Mouse (Mus musculus): ENCODE measurements around the gene 2510039O18Rik.

2510039O18Rik gene

DNA sequence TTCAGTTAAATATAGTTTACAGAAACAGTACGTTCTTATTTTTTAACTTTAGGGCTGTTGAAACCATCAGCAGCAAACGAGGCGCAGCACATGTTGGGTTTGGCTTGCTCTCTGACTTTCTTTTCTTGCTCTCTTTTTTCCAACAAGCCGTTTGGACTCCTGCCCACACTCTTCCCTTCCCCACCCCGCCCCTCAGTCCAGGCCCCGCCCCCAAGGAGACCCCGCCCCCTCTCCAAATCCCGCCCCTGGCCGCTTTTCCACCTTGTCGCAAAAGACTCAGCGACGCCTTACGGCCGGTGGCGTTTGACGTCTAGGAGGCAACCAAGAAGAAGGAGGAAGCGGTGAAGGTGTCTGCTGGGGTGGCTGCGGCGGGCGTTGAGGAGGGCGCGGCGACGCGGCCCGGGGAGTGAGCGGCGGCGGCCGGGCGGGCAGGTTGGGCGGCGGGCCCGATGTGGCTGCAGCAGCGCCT, at the start of gene 2510039O18Rik:
Gene 2510039O18Rik (plus strand): TSS at position 320 of the 469 bp plus-strand sequence.
- DNase-seq (ENCODE audit: low read depth, low spot score) = peak; percentile 94

DNA sequence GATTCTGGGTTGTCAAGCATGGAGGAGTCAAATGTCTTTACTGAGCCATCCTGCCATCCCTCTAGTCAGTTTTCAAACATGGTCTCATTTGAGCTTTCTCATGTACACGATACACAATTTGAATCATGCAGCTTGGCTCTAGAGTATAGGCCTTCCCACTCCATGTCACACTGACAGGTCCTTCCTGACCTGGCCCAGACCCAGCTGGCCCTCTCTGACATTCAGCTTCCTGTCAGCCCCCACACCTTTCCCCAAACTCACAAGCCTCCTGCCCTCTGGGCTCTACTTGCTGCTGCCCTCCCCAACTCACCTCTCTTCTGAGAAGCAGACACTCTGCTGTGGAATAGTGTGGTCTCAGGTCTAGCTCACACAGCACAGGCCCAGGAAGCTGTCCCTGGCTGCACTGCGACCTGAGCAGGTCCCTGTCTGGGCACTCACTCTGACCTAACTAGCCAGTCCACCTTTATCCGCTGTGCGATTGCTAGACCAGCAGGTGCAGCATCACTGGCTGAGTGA, 44.8 kb upstream of the 2510039O18Rik start:
- no peak for DNase-seq (ENCODE audit: low read depth, low spot score)

DNA sequence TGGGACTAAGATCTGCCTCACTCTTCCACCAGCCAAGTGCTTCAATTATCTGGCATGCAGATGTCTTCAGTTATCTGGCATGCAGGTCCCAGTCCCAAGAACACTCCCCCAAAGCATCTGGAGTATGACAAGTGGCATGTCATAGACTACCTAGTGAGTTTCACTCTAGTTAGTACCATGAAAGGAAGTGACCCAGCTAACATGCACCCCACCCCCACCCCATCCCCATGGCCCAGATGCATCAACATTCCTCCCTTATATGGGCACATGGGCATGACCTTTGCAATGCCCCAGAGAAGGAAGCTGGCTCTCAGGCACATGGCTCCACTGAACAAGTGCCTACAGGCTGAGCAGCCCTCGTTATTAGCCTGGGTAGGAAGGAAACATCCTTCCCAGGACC, 44.3 kb upstream of the 2510039O18Rik start:
- DNase-seq (ENCODE audit: low read depth, low spot score) = no peak

DNA sequence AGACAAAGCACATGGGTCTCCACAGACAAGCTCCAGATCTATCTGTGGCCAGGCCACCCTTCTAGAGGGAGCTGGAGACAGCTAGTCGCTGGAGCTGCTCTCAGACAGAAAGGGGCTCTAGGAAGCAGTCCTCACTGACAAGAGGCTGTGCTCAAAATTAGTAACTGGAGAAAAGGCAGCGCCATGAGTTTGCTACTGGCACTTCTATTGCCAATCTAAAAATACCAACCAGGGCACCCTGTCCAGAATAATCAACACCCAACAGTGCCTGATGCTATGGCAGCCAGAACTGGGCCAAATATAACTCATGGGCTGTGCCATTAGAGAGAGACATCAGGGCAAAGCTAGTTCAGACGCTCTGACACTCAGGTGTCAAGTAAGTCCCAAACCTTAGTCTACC, 43.3 kb upstream of the 2510039O18Rik start:
- no peak for DNase-seq (ENCODE audit: low read depth, low spot score)

DNA sequence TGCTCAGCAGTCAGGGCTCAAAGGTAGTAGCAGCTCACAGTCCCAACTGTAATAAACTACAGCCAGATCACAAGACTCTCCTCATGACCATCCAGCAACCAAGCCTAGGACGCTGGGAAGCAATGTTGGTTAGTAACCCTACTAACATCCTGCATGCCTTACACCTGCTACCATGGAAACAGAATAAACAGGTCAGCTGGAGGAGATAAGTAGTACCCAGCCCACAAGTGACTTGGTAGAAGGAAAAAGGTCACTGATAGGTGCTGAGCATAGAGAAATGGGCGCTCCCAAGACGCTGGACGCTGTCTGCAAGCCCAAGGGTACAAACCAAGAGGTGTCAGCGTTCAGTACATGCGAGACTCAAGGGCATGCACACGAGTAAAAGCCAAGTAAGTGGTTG, 40.2 kb upstream of the 2510039O18Rik start:
- no peak for DNase-seq (ENCODE audit: low read depth, low spot score)

DNA sequence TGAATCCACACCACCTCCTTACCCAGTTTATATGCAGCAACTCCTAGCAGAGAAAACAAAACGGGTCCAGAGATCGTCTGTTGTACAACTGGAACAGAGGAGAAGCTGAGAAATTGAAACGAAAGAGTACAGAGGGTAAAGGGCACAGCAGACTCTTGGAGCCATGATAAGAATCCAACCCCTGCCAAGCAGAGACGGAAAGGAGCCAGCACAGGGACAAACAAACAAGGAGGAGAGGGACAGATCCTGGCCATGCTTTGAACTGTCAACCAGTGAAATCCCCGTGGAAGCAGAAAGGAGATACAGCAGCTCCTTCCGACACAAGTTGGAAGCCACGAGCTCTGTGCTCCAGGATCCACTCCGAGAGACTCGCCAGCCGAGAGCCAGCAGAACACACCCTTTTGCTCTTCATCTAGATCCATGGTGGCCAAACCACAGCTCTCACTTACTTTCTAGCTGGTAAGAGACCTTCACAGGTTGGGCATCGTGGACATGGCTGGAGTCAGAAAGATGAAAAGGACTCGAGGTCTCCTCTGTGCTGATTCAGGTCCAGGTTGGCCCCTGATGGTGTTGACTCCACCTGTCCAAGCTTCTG, 37.7 kb upstream of the 2510039O18Rik start:
- DNase-seq (ENCODE audit: low read depth, low spot score) = no peak

DNA sequence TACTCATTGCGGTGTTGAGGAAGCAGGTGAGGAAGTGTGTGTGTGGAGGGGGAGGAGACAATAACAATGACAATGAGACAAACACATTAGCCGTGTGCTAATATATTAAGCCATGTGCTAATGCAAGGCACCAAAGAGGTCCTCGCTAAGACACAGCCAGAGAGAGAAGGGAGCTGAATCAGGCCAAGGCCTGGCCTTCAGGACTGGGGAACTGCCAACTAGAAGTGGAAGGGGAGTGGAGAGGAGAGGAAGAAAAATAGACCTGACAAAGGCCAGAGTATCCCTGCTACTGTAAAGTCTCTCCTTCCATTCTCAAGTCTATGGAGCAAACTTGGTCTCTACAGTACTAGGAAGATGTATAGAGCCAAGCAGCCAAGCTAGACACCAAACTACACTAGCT, 37.1 kb upstream of the 2510039O18Rik start:
- no peak for DNase-seq (ENCODE audit: low read depth, low spot score)

DNA sequence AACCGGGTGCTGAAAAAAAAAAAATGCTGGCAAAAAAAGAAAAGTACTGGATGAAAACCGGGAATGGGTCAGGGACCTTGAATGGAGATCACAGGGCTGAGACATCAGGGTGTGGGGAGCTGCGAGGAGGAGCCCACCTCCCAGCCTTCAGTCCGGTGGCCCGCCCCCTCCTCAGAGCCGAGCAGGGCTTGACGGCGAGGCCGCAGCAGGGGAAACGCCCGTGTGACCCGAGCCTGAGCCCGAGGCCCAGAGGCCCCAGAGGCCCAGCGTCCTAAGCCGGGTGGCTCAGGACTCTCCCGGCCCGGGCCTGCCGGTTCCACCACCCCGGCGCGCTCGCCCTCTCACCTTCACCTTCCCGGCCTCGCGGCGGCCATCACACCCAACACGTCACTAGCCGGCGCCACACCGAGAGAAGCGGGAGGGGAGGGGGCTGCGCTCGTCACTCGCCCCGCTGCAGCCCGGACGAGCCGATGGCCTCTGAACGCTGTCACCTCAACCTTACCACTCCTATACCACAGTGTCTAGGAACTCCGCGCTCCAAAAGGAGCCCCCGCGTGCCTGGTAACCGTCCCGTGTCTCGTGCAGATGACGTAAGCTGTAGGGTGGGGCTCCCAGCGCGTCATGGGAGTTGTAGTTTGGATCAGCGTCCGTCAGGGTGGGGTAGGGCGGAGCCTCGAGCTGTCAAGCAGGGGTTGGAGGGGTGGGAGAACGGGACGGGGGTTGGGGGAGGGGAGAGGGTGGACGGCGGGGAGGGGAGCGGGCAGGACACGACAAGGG, 36.2 kb upstream of the 2510039O18Rik start, which contains the start of gene Mfn2:
Gene Mfn2 (minus strand): TSS at position 392 of the 777 bp plus-strand sequence.
- peak; percentile 92 for DNase-seq (ENCODE audit: low read depth, low spot score)

DNA sequence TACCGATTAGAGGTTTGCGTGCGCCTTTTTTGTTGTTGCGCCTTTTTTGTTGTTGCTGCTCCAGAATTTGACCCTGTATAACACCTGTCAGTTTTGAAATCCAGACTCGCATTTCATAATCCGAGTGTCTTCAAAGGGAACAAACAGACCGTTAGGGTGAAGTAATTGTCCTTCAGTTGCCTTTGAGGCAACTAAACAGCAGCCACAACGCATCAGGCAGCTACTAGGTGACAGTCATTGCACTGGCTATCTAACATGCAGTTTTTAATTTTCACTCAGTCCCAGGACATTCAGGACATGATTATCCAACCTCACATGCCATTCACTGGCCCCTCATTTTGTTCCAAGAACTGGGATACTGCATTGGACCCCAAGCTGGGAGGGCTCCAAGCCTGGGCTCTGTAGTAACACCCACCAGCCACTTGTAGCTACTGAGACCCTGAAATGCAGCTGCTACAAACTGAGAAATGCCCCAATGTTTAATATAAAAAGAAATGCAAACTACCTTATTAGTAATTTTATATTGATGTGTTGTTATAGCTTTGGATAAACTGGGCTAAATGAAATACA, 35.5 kb upstream of the 2510039O18Rik start:
- no peak for DNase-seq (ENCODE audit: low read depth, low spot score)

DNA sequence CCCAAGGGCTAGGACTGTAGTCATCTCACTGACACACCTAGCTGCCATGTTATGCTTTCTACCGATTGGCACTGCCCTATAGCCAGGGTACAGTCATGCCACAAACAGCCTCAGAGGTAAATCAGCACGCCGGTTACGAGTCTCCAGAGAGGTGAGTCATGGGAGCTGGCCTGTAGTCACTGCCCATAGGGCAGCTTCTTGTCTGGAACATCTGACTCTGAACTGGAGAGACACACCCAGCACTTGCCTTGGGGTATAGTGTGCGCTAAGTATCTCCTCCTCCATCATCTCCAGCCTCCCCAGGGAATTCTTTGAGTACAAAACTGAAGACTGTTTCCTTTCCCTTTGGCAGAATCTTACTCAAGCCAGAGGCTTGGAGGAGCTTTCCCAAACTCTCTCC, 34.5 kb upstream of the 2510039O18Rik start:
- no peak for DNase-seq (ENCODE audit: low read depth, low spot score)

DNA sequence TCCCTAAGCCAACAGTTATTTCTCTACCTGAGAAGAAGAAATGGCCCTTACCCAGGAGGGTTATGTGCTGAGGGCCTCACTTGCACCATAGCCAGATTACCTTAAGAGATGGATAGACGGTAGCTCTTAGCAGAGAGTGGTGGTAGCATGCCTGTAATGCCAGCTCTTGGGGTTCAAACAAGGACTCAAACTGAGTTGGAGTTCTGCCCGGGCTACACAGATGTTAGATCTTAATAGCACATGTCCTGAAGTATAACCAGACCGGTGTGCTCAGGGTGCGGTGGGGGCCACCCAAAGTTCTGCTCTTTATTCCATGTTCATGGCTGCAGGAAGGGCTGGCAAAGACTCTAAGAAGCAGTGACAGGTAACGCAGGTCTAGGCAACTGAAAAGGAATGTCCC, 31.2 kb upstream of the 2510039O18Rik start:
- no peak for DNase-seq (ENCODE audit: low read depth, low spot score)

DNA sequence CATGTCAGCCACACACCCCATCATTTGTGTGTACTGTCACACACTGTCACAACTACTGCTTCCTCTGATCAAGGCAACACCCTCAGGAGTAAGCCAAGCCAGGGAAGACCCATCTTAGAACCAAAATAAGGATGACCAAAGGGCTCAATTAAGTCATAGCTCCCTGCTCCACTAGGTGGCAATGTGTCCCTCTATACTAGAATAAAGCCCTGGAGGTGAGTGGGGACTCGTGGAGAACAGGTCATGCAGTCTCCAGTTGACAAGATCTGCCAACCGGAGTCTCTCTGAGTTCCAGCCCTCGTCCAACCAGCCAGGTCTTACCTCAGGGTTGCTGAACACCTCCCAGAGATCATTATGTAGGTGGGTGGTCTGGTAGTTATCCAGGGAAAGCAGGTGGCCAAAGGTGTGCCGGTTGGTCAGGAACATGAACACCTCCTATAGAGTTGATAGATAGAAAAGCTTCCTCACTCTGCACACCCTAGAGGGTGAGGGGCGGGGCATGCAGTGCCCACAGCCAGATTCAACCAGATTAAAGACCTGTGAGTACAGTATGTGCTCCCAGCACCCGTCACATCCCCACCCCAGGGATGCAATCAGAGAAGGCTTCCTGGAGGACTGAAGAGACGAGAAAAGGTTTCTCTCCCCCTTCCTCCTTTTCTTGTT, 22.1 kb upstream of the 2510039O18Rik start:
- peak; percentile 55 for DNase-seq (ENCODE audit: low read depth, low spot score)

DNA sequence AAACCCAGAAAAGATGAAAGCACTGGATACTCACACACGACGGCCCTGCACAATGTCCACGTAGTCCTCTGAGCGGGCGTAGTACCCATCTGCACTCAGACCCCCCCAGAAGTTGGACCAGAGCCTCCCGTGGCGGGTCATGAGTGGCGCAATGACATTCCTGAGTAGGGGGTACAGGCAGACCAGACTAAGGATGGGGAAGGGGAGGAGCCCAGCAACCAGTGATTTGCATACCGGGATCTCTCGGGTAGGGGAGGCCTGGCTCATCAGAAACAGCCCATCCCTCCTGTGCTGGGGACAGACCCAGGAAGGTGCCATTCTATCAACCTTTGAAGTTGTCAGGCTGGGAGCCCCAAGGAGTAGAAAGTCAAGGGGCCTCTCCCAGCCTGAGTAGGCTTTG, 19.7 kb upstream of the 2510039O18Rik start:
- no peak for DNase-seq (ENCODE audit: low read depth, low spot score)

DNA sequence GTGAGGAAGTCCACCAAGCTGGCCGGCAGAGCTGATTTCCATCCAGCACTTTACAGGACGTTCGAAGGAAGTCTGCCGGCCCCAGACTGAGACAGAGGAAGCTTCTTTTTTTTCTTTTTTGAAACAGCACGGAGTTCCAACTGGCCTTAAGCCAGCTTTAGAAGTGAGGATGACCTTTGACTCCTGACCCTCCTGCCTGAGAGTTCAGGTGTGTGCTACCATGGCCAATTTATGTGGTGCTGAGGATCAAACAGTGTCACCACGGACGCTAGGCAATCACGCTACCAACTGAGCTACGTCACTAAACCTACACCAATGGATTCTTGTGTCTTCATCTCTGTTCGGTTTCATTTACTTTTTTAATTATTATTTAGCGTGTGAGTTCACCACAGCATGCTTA, 18.4 kb upstream of the 2510039O18Rik start:
- DNase-seq (ENCODE audit: low read depth, low spot score) = no peak

DNA sequence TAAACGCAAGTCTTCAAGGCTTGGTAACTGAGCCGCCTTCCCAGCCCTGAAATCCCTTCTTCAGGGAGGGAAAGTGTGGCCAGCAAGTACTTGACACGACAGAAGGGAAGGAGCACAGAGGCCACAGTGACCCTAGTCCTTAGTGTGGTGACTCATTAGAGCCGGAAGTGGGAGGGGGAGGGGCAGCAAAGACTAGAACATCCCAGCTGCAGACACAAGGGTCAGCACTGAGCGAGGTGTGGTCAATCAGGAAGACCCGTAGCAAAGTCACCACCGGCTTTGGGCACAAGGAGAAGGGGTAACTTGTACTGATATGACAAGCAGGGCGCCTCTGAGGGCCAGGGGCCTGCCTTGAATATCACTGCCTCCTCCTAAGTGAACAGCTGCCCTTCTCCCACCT, 13.0 kb upstream of the 2510039O18Rik start:
- no peak for DNase-seq (ENCODE audit: low read depth, low spot score)

DNA sequence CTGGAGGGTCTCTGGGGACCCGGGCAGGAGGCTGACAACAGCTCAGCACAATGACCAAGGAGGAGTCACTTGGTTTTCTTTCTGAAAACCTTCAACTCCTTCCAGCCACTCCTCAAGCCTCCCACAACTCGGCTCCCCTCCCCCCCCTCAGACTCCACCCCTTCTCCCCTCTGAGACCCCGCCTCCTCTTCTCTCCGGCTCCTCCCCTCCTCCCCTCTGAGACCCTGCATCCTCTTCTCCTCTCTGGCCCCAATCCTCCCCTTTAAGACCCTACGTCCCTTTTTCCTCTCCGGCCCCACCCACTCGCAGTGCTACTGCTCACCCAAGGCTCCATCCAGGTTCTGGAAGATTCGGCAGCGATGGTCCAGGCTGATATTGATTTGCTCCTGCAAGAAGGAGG, 12.6 kb upstream of the 2510039O18Rik start:
- no peak for DNase-seq (ENCODE audit: low read depth, low spot score)

DNA sequence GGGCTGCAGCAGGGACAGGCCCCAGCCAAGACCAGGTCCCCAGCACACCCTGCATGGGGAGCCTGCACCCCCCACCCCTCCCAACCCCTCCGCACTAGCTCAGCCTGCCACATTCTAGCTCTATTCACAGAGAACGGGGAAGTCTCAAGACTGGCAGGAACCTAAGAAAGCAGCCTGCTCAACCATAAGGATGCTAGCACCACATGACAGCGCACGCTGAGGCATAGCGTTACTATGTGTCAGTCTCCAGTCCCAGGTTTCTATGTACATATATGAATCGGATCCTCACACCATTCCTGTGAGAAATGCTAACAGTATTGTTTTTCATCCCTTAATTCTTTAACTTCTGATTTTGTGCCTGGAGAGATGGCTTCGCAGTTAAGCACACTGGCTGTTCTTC, 12.2 kb upstream of the 2510039O18Rik start:
- DNase-seq (ENCODE audit: low read depth, low spot score) = no peak

DNA sequence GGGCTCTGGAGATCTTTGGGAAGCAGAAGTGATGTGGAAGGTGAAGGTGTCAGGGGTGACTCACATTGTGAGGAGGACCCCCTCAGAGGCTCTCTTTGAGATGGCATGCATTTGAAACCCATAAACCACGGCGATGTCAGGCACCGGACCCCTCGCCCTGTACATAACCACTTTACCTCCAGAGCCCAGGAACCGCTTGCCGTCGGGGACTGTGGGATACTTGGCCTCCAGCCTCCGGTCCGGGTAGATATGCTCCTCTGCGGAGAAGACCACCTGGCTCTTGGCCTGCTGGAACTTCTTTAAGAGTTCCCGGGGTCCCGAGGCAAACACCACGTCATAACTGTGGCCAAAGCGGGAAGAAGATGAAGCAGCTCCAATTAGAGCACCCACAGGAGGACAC, 9.7 kb upstream of the 2510039O18Rik start:
- no peak for DNase-seq (ENCODE audit: low read depth, low spot score)

DNA sequence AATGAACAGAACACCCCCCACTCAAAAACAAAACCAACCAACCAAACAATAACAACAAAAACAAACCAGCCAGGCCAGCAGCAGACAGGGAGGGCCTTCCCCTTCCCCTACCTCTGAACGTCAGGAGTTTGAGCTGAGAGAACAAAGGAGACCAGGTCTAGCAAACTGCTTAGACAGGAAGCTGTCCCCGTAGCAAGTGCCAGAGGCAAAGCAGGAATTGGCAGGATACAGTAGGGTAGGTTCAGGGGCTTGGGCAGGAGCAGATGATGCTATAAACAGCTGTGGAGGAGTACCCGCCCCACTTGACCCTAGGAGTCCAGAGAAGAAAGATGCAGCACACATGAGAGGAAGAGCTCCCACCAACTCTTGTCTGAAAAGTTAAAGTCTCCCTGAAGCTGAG, 6.6 kb upstream of the 2510039O18Rik start:
- DNase-seq (ENCODE audit: low read depth, low spot score) = no peak

DNA sequence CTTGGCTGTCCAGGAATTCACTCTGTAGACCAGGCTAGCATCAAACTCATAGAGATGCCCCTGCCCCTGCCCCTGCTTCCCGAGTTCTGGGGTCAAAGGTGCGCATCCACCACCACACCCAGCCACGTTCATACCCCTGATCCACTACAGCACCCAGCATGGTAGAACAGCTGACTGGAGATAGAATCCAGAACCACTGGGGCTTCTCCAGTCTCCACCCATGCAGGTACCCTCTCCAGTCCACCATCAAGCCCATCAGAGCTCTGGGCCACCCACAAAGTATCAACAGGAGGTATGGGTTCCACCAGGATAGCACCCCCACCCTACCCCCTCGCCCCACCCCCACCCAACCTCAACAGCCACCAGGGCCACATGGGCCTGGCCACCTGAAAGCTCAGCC, 6.1 kb upstream of the 2510039O18Rik start:
- no peak for DNase-seq (ENCODE audit: low read depth, low spot score)

DNA sequence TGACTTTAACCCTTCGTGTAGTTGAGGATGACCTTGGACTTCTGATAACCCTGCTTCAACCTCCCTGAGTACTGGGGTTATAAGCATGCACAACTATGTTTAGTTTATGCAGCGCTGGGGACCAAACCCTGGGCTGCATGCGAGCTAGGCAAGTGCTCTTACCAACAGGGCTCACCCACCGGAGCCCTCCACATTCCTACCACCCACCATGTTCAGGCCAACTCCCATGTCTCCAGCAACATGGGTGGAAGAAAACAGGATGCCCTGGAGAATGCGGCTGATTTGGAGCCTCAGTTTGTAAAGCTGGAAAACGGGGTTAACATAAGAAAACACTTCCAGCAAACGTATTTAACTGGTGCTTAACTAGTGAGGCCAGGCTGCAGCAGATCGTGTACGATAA, 4.8 kb upstream of the 2510039O18Rik start:
- DNase-seq (ENCODE audit: low read depth, low spot score) = no peak

DNA sequence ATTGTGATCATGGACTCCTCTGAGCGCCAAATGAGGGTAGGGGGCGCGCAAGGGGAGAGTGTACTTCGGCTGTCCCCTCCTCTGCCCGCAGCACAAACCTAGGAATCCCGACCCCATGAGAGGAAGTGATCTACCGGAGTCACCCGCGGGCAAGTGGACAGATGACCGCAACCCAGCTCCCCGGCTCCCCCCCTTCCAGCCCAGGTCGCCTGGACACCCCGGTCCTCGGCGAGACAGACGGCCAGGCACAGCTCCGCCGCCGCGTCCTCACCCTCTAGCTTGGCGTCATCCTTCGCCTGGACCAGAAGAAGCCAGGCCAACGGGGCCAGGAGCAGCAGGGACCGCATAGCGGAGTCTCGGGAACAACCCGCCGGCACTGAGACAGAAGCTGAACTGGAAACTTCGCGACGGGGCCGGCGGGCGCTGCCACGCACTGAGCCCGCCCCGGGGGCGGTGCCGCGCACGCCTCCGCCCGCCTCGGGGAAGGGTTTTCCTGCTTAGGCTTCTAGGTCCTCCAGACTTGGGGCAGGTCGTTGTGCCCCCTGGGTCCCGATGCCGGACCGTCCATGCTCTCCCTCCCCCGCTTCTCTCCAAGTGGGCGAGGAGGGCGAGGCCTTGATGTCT, 4.3 kb upstream of the 2510039O18Rik start, which contains the start of gene Plod1:
Gene Plod1 (minus strand): TSS at position 437 of the 624 bp plus-strand sequence.
- peak; percentile 82 for DNase-seq (ENCODE audit: low read depth, low spot score)
